Mouse (Mus musculus) ES-E14 (cell line): ENCODE measurements around the gene Dbn1.

Experiments used
- CHD2 ChIP-seq: IDR thresholded peaks from 2 replicates; pipeline ENCODE4 v1.6.1; 2014; ENCODE audit warnings: mild to moderate bottlenecking, low read depth, low read length, inconsistent platforms
- MAFK ChIP-seq: IDR thresholded peaks from 2 replicates; pipeline ENCODE4 v1.6.1; 2014; ENCODE audit warnings: mild to moderate bottlenecking, low read depth, low read length, inconsistent platforms; ENCODE audit not compliant: insufficient read depth
- ZC3H11A ChIP-seq: IDR thresholded peaks from 2 replicates; pipeline ENCODE4 v1.6.1; 2012; ENCODE audit warnings: low read depth, mild to moderate bottlenecking, inconsistent platforms, low read length, borderline replicate concordance
- ZNF384 ChIP-seq: IDR thresholded peaks from 2 replicates; pipeline ENCODE4 v1.6.1; 2012; ENCODE audit warnings: low read depth, low read length, inconsistent platforms

GRCm38 (mm10) chr13:55448131-55448530 lies 39.8 kb downstream of the Dbn1 start:
- TF ChIP-seq CHD2 (no peak), ZNF384 (no peak), MAFK (no peak), ZC3H11A (no peak)
